Mouse (Mus musculus): ENCODE measurements at regions not wholly inside any gene's neighbourhood (a gene's known extent, or its start where the extent isn't known, plus 50 kb on each side); places are given as distances from the start of the nearest gene placed in this dataset.

- DNase-seq (ENCODE audit: low read depth, low spot score), result no peak
Observed at GRCm38 (mm10) chr14:105576266-105576665, 317.9 kb downstream of the Ndfip2 start.

- no peak for DNase-seq (ENCODE audit: low read depth, low spot score)
Observed at GRCm38 (mm10) chr14:105572036-105572891, 313.9 kb downstream of the Ndfip2 start.

GRCm38 (mm10) chr14:105570156-105570555, 311.8 kb downstream of the Ndfip2 start:
- DNase-seq (ENCODE audit: low read depth, low spot score), result no peak

- no peak for DNase-seq (ENCODE audit: low read depth, low spot score)
Observed at GRCm38 (mm10) chr14:105565827-105566226, 307.5 kb downstream of the Ndfip2 start.

- no peak for DNase-seq (ENCODE audit: low read depth, low spot score)
Observed at GRCm38 (mm10) chr14:105562843-105563242, 304.5 kb downstream of the Ndfip2 start.

GRCm38 (mm10) chr14:105556813-105557212, 298.4 kb downstream of the Ndfip2 start:
- no peak for DNase-seq (ENCODE audit: low read depth, low spot score)

- DNase-seq (ENCODE audit: low read depth, low spot score), result no peak
Observed at GRCm38 (mm10) chr14:105544066-105544465, 285.7 kb downstream of the Ndfip2 start.

- no peak for DNase-seq (ENCODE audit: low read depth, low spot score)
Observed at GRCm38 (mm10) chr14:105542486-105543145, 284.2 kb downstream of the Ndfip2 start.

GRCm38 (mm10) chr14:105542090-105542485, 283.7 kb downstream of the Ndfip2 start:
- no peak for DNase-seq (ENCODE audit: low read depth, low spot score)

GRCm38 (mm10) chr14:105532168-105532745, 273.9 kb downstream of the Ndfip2 start:
- DNase-seq (ENCODE audit: low read depth, low spot score), result no peak

- no peak for DNase-seq (ENCODE audit: low read depth, low spot score)
Observed at GRCm38 (mm10) chr14:105528107-105528506, 269.7 kb downstream of the Ndfip2 start.

GRCm38 (mm10) chr14:105523849-105524248, 265.5 kb downstream of the Ndfip2 start:
- no peak for DNase-seq (ENCODE audit: low read depth, low spot score)

GRCm38 (mm10) chr14:105522279-105522678, 263.9 kb downstream of the Ndfip2 start:
- no peak for DNase-seq (ENCODE audit: low read depth, low spot score)

- no peak for DNase-seq (ENCODE audit: low read depth, low spot score)
Observed at GRCm38 (mm10) chr14:105518706-105519105, 260.3 kb downstream of the Ndfip2 start.

- DNase-seq (ENCODE audit: low read depth, low spot score), result no peak
Observed at GRCm38 (mm10) chr14:105514413-105514812, 256.0 kb downstream of the Ndfip2 start.

- no peak for DNase-seq (ENCODE audit: low read depth, low spot score)
Observed at GRCm38 (mm10) chr14:105512914-105513677, 254.7 kb downstream of the Ndfip2 start.

GRCm38 (mm10) chr14:105511826-105512225, 253.5 kb downstream of the Ndfip2 start:
- no peak for DNase-seq (ENCODE audit: low read depth, low spot score)

- no peak for DNase-seq (ENCODE audit: low read depth, low spot score)
Observed at GRCm38 (mm10) chr14:105511135-105511534, 252.8 kb downstream of the Ndfip2 start.

- no peak for DNase-seq (ENCODE audit: low read depth, low spot score)
Observed at GRCm38 (mm10) chr14:105505261-105505660, 246.9 kb downstream of the Ndfip2 start.

GRCm38 (mm10) chr14:105504376-105504775, 246.0 kb downstream of the Ndfip2 start:
- no peak for DNase-seq (ENCODE audit: low read depth, low spot score)

GRCm38 (mm10) chr14:105503806-105504205, 245.4 kb downstream of the Ndfip2 start:
- no peak for DNase-seq (ENCODE audit: low read depth, low spot score)

- no peak for DNase-seq (ENCODE audit: low read depth, low spot score)
Observed at GRCm38 (mm10) chr14:105502633-105502975, 244.2 kb downstream of the Ndfip2 start.

Data from retina, postnatal 7 days (tissue).